Mouse (Mus musculus) stomach, postnatal 0 days (tissue): ENCODE measurements around the gene Sds. TPM values are rescaled to one million over a fixed set of nuclear protein-coding genes. Genes with fewer than 3 reads are reported as not detected.

Experiments used
- ATAC-seq: fragments of 200-750 bp; cut with Nextera tagmentation; 2 replicates; pipeline ENCODE4 v1.8.0; 2017; ENCODE audit not compliant: low FRiP score, low TSS enrichment
- DNase-seq: peaks from one replicate; pipeline ENCODE4 v3.0.0-alpha.2; 2016; ENCODE audit warnings: low spot score
- H3K27ac ChIP-seq: fragments of 300-500 bp; sonication (generic); replicated peaks from 2 replicates; pipeline ENCODE4 v1.5.1; 2014; ENCODE audit warnings: mild to moderate bottlenecking, control low read depth
- H3K27me3 ChIP-seq: fragments of 300-500 bp; sonication (generic); 2 replicates; pipeline ENCODE4 v1.6.1; 2014; ENCODE audit warnings: low read length; ENCODE audit not compliant: control insufficient read depth, insufficient read depth
- H3K36me3 ChIP-seq: fragments of 300-500 bp; sonication (generic); 2 replicates; pipeline ENCODE4 v1.6.1; 2014; ENCODE audit warnings: low read length, mixed read lengths; ENCODE audit not compliant: control insufficient read depth, insufficient read depth
- H3K4me1 ChIP-seq: fragments of 300-500 bp; sonication (generic); replicated peaks from 2 replicates; pipeline ENCODE4 v1.6.1; 2014; ENCODE audit warnings: antibody characterized with exemption; ENCODE audit not compliant: control insufficient read depth, insufficient read depth
- H3K4me2 ChIP-seq: fragments of 300-500 bp; sonication (generic); replicated peaks from 2 replicates; pipeline ENCODE4 v1.6.1; 2014; ENCODE audit warnings: low read depth, mild to moderate bottlenecking, control low read depth, moderate library complexity
- H3K4me3 ChIP-seq: fragments of 300-500 bp; sonication (generic); 2 replicates; pipeline ENCODE4 v1.5.1; 2014; ENCODE audit warnings: low read depth, low read length, control low read depth
- H3K9ac ChIP-seq: fragments of 300-500 bp; sonication (generic); 2 replicates; pipeline ENCODE4 v1.6.1; 2014; ENCODE audit warnings: mild to moderate bottlenecking, low read length, control low read depth, mixed read lengths
- H3K9me3 ChIP-seq: fragments of 300-500 bp; sonication (generic); 2 replicates; pipeline ENCODE4 v1.6.1; 2016; ENCODE audit warnings: low read length; ENCODE audit not compliant: control insufficient read depth
- CTCF ChIP-seq: IDR thresholded peaks from 2 replicates; pipeline ENCODE4 v1.5.1; 2016; ENCODE audit warnings: antibody characterized with exemption, low read depth, mild to moderate bottlenecking, moderate library complexity
- EP300 ChIP-seq: optimal IDR thresholded peaks from 2 replicates; pipeline ENCODE3; 2016; ENCODE audit warnings: antibody characterized with exemption
- WGBS: fragments of 180-500 bp; shearing (Covaris S2); extraction: QIAGEN DNeasy Blood & Tissue Kit; methylation state at CpG from one replicate; pipeline ENCODE4 v1.1.7; 2014; 5-methylcytosine and 5-hydroxymethylcytosine counted together
- polyA plus RNA-seq: library from polyadenylated mRNA; unstranded; fragments of >200 nt; fragmentation: Nextera tagmentation; extraction: Ambion mirVana; gene quantifications from 2 replicates; pipeline ENCODE4 v1.2.1, GENCODE M21; 2015

Gene Sds
- polyA plus RNA-seq, 1 experiment from 2014 or later: not detected

DNA sequence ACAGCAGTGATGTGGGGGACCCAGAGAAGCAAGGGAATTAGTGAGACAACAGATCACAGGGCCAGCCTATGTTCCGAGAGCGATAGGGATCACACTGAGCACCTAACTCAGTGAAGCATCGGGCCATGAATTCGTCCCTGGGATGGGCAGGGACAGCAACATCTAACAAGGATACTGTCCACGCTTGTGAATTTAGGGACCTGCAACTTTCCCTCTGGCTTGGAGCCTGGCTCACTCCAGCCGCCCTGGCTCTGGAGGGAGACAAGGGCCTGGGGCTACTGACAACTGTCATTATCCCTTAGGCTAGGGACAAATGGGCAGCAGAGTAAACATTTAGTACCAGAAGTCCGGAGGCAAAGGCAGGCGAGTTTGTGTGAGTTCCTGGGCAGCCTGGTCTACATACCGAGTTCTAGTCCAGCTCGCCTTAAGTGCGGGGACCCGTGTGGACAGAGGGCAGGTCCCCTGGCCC lies 26.4 kb downstream of the Sds start:
- Histone ChIP-seq H3K4me3 (peak overlapping the region; percentile 90), H3K4me2 (peak overlapping the region; percentile 98), H3K9ac (peak overlapping the region; percentile 90), H3K27me3 (no peaks in the 10 kb centered on the region), H3K9me3 (no peaks in the 10 kb centered on the region), H3K4me1 (0 out of 2 replicates have a peak, but pooled peaks cover 6% of the 10 kb centered on the region), H3K27ac (no peak overlapping the region), H3K36me3 (no peaks in the 10 kb centered on the region)
- WGBS: 6% methylated on average over 12 of the region's 12 CpGs
- TF ChIP-seq EP300 (no peak), CTCF (no peak)
- DNase-seq (peak; percentile 21), ATAC-seq (peak; percentile 2; the same call in 1 of the 2 replicates)

DNA sequence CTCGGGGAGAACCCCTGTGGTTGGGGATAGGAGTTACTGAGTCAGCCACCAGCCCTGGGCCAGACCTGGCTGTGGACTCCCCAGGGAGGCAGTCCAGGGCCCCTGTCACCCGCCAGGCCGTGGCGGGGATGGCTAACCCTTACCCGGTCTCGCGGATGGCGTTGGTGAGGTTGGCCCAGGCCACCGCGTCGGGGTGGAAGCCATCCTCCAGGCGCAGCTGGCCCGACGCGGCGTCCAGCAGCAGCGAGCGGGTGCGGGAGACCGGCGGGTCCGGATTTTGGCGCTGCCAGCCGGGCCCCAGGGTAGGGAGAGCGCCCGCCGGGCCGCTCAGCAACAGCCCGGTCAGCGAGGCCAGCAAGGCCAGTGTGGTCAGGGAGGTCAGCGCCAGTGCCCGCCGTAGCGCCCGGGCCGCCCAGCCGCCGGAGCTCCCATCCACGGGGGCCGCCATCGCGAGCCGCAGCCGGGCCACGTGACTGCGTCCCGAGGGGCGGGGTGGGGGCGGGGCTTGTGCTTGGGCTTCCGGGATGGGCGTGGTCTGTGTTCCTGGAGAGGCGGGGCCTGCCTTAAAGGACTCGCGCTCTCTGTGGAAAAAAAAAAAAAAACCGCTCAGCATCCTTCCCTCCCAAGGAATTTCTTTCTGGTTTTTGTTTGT lies 26.9 kb downstream of the Sds start, which contains the start of gene Plbd2:
Gene Plbd2, minus strand, starts transcription at position 482 of the 652 bp plus-strand sequence.
- Histone ChIP-seq H3K27ac (no peak within 1 kb of the TSS; the same call in 1 of the 2 replicates), H3K9me3 (no peaks in the 10 kb centered on the region), H3K36me3 (no peaks in the 10 kb centered on the region), H3K27me3 (no peaks in the 10 kb centered on the region), H3K4me2 (peak within 1 kb of the TSS; percentile 98), H3K9ac (peak within 1 kb of the TSS; percentile 90), H3K4me3 (peak within 1 kb of the TSS; percentile 90), H3K4me1 (0 out of 2 replicates have a peak, but pooled peaks cover 6% of the 10 kb centered on the region)
- WGBS: under 1% methylated on average over 42 of the region's 55 CpGs
- no peak for TF ChIP-seq EP300
- TF ChIP-seq CTCF: no peak
- peak; percentile 96 for DNase-seq
- ATAC-seq: peak; percentile 72

DNA sequence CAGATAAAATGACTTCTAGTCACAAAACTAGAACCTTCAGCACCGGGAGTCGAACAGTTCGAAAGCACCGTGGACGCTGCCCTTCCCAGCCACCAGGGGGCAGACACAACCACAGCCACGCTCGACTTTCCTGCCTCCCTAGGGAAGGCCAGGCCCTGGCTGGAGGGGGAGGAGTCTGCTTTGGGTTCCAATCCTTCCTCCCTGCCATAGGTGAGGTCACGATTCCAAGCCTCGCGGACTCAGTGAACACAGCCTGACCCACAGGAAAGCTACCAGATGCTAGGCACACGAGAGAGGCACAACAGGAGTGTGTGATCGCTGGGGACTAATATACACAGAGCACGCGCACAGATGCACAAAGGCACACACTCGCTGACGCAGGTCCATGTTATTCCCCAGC lies 29.0 kb downstream of the Sds start:
- DNase-seq (peak; percentile 80), ATAC-seq (peak; percentile 57)
- no peaks in the 10 kb centered on the region for H3K9me3 ChIP-seq
- H3K4me3 ChIP-seq: no peak overlapping the region
- H3K27me3 ChIP-seq: no peaks in the 10 kb centered on the region
- 0 out of 2 replicates have a peak, but pooled peaks cover 6% of the 10 kb centered on the region for H3K4me1 ChIP-seq
- WGBS: 20% methylated on average over 16 of the region's 16 CpGs
- no peaks in the 10 kb centered on the region for H3K36me3 ChIP-seq
- TF ChIP-seq CTCF: peak; percentile 98
- no peak for TF ChIP-seq EP300
- no peak overlapping the region for H3K27ac ChIP-seq
- no peak overlapping the region; the same call in 1 of the 2 replicates for H3K9ac ChIP-seq
- H3K4me2 ChIP-seq: no peak overlapping the region

DNA sequence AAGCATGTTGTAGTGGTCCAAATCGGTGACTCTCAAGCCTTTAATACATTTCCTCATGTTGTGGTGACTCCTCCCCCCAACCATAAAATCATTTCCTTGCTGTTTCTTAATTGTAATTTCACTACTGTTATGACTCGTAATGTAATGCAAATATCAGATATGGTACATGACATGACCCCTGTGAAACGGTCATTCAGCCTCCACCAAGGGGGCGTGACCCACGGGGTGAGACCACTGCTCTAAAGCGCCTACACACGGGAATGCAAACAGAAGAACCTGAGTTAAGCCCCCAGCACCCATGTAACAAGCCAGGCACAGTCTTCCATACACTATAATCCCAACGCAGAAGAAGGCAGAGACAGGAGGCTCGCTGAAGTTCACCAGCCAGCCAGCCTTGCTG lies 29.5 kb downstream of the Sds start:
- H3K27me3 ChIP-seq: no peaks in the 10 kb centered on the region
- no peak for DNase-seq
- H3K9ac ChIP-seq: no peak overlapping the region
- H3K9me3 ChIP-seq: no peaks in the 10 kb centered on the region
- H3K36me3 ChIP-seq: no peaks in the 10 kb centered on the region
- no peak overlapping the region for H3K4me2 ChIP-seq
- H3K27ac ChIP-seq: no peak overlapping the region
- no peak for ATAC-seq
- H3K4me3 ChIP-seq: no peak overlapping the region
- H3K4me1 ChIP-seq: 0 out of 2 replicates have a peak, but pooled peaks cover 6% of the 10 kb centered on the region
- 55% methylated on average over 9 of the region's 9 CpGs for WGBS
- TF ChIP-seq CTCF (no peak), EP300 (no peak)

DNA sequence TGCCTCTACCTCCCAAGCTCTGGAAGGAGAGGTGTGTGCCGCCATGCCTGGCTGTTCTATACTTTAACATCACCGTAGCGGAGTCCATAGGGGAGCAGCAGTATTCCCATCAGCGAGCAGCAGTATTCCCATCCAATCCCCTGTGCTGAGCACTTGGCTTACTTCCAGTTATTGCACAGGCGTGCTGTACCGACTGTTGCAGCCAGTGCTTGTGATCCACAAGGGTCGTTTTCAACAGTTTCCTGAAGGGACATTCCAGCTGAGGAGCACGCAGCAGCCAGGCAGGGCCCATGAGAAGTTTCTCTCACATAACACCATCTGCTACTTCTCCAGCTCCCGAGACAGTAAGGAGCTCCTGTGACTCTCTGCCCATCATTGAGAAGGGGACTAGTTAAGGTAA lies 30.2 kb downstream of the Sds start:
- ATAC-seq (no peak), DNase-seq (no peak)

DNA sequence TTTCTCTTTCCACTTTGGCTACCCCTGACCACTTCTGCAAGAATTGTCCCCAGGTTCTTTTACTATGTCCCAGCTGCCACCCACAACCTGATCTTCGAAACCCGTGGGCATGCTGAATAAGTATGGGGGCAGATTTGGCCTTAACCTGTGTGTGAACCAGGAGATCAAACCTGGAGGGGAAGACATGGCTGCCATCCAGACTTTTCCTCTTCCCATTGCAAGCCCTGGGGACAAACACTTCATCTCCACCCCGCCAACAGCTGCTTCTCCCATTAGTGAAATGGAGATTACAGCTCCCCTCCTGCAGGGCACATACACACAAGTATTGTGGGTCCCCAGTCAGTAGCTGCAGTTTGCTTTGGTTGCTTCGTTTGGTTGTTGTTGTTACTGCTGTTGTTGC lies 31.0 kb downstream of the Sds start:
- 64% methylated on average over 4 of the region's 4 CpGs for WGBS
- Histone ChIP-seq H3K27me3 (no peaks in the 10 kb centered on the region), H3K9ac (no peak overlapping the region), H3K4me1 (0 out of 2 replicates have a peak, but pooled peaks cover 2% of the 10 kb centered on the region), H3K4me2 (no peak overlapping the region), H3K36me3 (no peaks in the 10 kb centered on the region), H3K27ac (no peak overlapping the region), H3K9me3 (no peaks in the 10 kb centered on the region), H3K4me3 (no peak overlapping the region)
- TF ChIP-seq CTCF (no peak), EP300 (no peak)
- DNase-seq (no peak), ATAC-seq (no peak)

More for the DNA sequence above, 30.2 kb downstream of the Sds start:
- no peaks in the 10 kb centered on the region for H3K27me3 ChIP-seq
- no peak overlapping the region for H3K27ac ChIP-seq
- H3K4me2 ChIP-seq: no peak overlapping the region
- no peak overlapping the region for H3K9ac ChIP-seq
- 45% methylated on average over 9 of the region's 9 CpGs for WGBS
- H3K4me1 ChIP-seq: 0 out of 2 replicates have a peak, but pooled peaks cover 6% of the 10 kb centered on the region
- H3K9me3 ChIP-seq: no peaks in the 10 kb centered on the region
- TF ChIP-seq EP300 (no peak), CTCF (no peak)
- no peak overlapping the region for H3K4me3 ChIP-seq
- H3K36me3 ChIP-seq: no peaks in the 10 kb centered on the region
